Mouse (Mus musculus) limb, embryonic 10.5 days (tissue): Measurements from ENCODE around the gene Tor1aip2. TPM values are rescaled to one million over a fixed set of nuclear protein-coding genes. Genes with fewer than 3 reads are reported as not detected.

Experiments used
- DNase-seq: peaks from one replicate; pipeline ENCODE4 v3.0.0-alpha.2; 2017; ENCODE audit warnings: low spot score
- H3K27ac ChIP-seq: fragments of 300-500 bp; sonication (generic); 2 replicates; pipeline ENCODE4 v1.5.1; 2016; ENCODE audit warnings: mild to moderate bottlenecking
- H3K27me3 ChIP-seq: fragments of 300-500 bp; sonication (generic); 2 replicates; pipeline ENCODE4 v1.6.1; 2016; ENCODE audit warnings: low read depth, mild to moderate bottlenecking; ENCODE audit not compliant: poor library complexity, severe bottlenecking
- H3K36me3 ChIP-seq: fragments of 300-500 bp; sonication (generic); 2 replicates; pipeline ENCODE4 v1.6.1; 2016; ENCODE audit warnings: mild to moderate bottlenecking, moderate library complexity
- H3K4me1 ChIP-seq: fragments of 300-500 bp; sonication (generic); 2 replicates; pipeline ENCODE4 v1.6.1; 2016
- H3K4me3 ChIP-seq: fragments of 300-500 bp; sonication (generic); 2 replicates; pipeline ENCODE4 v1.5.1; 2016; ENCODE audit warnings: mild to moderate bottlenecking, moderate library complexity
- H3K9me3 ChIP-seq: fragments of 300-500 bp; sonication (generic); replicated peaks from 2 replicates; pipeline ENCODE4 v1.6.1; 2016; ENCODE audit warnings: mild to moderate bottlenecking
- WGBS: fragments of 180-500 bp; shearing (Covaris S2); methylation state at CpG from one replicate; pipeline ENCODE4 v1.1.7; 2016; 5-methylcytosine and 5-hydroxymethylcytosine counted together
- polyA plus RNA-seq: library from polyadenylated mRNA; unstranded; fragments of >200 nt; fragmentation: Nextera tagmentation; extraction: Ambion mirVana; gene quantifications from 2 replicates; pipeline ENCODE4 v1.2.1, GENCODE M21; 2016

Gene Tor1aip2
- polyA plus RNA-seq, 1 experiment from 2014 or later: 114 TPM

DNA sequence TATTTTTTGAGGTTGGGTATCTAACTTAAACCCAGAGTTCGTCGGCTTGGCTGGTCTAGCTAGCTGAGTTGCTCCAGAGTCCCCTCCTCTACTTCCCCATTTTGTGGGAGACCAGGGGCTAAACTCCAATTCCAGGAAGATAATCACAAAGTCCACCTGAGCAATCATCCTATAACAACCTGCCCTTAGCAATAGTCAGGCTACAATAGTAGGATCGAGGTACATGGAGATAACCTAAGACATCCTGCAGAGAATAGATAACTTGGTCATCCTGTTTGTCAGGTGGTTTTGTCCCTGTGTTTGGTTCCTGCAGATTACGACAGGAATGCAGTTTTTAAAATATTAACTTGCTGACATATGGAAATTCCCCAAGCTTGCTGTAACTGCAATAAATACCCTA lies 56.6 kb downstream of the Tor1aip2 start:
- DNase-seq: no peak
- no peak overlapping the region for H3K27ac ChIP-seq
- H3K9me3 ChIP-seq: no peaks in the 10 kb centered on the region
- 90% methylated on average over 4 of the region's 4 CpGs for WGBS
- H3K4me3 ChIP-seq: no peak overlapping the region
- H3K27me3 ChIP-seq: peaks cover 8% of the 10 kb centered on the region
- H3K4me1 ChIP-seq: peaks cover 24% of the 10 kb centered on the region
- H3K36me3 ChIP-seq: no peaks in the 10 kb centered on the region

DNA sequence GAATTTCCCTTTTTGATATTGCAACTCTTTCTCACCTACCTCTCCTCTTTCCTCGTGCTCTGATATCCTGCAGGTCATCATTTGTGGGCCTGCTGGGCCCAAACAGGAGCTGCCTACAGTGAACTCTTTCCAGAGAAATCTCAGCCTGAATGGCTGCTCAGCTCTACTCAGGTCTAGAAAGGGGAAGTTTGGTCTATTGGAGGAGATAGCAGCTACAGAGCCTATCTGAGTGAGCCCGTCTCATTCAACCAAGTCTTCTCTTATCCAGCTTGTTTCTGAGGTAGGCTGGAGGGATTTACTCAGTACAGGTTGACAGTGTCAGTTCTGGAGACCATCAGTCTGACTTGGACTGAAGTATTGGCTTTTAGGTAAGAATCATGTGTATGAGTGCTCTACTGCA lies 68.6 kb downstream of the Tor1aip2 start:
- no peak overlapping the region for H3K27ac ChIP-seq
- H3K4me3 ChIP-seq: no peak overlapping the region
- peaks cover 10% of the 10 kb centered on the region for H3K4me1 ChIP-seq
- no peaks in the 10 kb centered on the region for H3K36me3 ChIP-seq
- 86% methylated on average over 2 of the region's 2 CpGs for WGBS
- no peaks in the 10 kb centered on the region for H3K27me3 ChIP-seq
- no peak for DNase-seq
- no peaks in the 10 kb centered on the region for H3K9me3 ChIP-seq

DNA sequence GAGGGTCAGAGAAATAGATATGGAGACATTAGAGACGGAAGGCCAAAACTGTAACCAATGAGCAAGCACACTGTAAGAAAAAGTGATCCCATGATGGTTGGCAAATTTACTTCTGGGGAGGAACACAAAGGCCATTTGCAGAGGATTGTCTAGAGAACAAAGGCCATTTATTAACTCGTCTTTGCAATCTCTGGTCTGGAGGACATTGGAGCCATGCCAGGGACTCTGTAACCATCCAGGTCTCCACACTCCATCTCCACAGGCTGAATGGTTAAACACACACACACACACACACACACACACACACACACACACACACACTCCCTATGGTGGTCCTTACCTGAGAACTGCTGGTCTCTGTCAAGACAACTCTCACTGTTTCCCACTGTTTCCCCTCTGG lies 70.2 kb downstream of the Tor1aip2 start:
- no peak for DNase-seq
- Histone ChIP-seq H3K4me1 (peaks cover 12% of the 10 kb centered on the region), H3K27ac (no peak overlapping the region), H3K36me3 (no peaks in the 10 kb centered on the region), H3K27me3 (no peaks in the 10 kb centered on the region), H3K4me3 (no peak overlapping the region), H3K9me3 (no peaks in the 10 kb centered on the region)
- WGBS: 89% methylated on average over 2 of the region's 2 CpGs

DNA sequence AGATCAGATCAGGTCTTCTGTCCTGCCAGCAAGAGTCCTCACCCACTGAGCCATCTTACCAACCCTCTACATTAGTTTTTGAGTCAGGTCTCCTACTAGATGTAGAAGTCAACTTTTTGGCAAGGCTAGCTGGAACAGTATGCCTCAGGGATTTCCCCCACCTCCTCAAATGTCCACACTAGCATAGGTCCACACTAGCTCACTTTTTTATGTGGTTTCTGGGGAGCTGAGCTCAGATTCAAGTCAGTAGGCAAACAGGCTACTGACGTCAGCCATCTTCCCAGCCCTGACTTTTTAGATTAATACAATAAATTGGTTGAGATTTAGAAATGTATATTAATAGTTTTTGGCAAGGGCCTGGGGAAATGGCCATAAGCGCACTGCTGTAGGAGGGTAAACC lies 72.2 kb downstream of the Tor1aip2 start:
- peaks cover 21% of the 10 kb centered on the region for H3K4me1 ChIP-seq
- WGBS: 96% methylated on average over 2 of the region's 2 CpGs

DNA sequence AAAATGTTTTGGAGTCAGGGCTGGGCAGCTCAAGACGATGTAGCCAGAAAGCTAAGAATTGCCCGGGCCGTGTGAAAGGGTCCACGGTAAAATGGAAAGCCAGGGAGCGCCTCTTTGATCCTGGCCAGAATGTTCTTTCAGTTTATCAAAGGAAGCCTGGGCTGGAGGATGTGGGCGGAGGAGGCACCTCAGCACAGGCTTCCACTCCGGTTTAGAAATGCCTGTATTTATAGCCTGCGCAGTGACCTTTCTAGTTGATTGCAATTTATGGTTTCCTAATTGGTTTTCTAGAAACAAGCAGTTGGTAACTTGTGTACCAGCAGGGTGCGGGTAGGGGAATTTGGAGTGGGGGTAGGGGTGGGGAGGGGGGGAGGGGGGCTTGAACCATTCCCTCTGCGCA lies 73.2 kb downstream of the Tor1aip2 start:
- 13% methylated on average over 10 of the region's 10 CpGs for WGBS
- H3K36me3 ChIP-seq: no peaks in the 10 kb centered on the region
- no peaks in the 10 kb centered on the region for H3K9me3 ChIP-seq
- no peak for DNase-seq
- H3K27ac ChIP-seq: peak overlapping the region; percentile 10; the same call in 1 of the 2 replicates
- H3K4me1 ChIP-seq: peaks cover 21% of the 10 kb centered on the region
- H3K27me3 ChIP-seq: peaks cover 11% of the 10 kb centered on the region; the same call in 1 of the 2 replicates
- peak overlapping the region; percentile 6; the same call in 1 of the 2 replicates for H3K4me3 ChIP-seq

More for the DNA sequence above, 72.2 kb downstream of the Tor1aip2 start:
- no peak overlapping the region for H3K27ac ChIP-seq
- H3K4me3 ChIP-seq: no peak overlapping the region
- H3K27me3 ChIP-seq: peaks cover 3% of the 10 kb centered on the region; the same call in 1 of the 2 replicates
- H3K36me3 ChIP-seq: no peaks in the 10 kb centered on the region
- no peak for DNase-seq
- no peaks in the 10 kb centered on the region for H3K9me3 ChIP-seq

DNA sequence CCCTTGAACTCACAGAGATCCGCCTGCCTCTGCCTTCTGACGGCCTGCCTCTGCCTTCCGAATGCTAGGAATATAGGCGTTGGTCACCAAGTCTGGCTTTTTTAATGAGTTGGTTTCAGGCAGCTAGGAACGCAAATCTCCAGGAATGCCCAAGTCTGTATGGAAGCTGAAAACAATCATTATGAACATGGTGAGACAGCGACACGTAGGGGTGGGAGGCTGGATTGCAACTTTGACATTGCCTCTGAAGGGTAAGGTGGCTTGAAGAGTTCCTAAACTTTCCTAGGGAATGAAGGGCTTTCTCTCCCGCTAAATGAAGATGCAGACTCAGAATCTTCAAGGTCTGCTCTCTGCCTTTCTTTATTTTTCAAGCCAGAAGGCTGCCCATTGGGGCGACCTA lies 75.9 kb downstream of the Tor1aip2 start:
- Histone ChIP-seq H3K27ac (no peak overlapping the region), H3K4me3 (no peak overlapping the region), H3K4me1 (peaks cover 30% of the 10 kb centered on the region), H3K9me3 (no peaks in the 10 kb centered on the region), H3K36me3 (no peaks in the 10 kb centered on the region), H3K27me3 (peaks cover 11% of the 10 kb centered on the region; the same call in 1 of the 2 replicates)
- WGBS: 76% methylated on average over 9 of the region's 9 CpGs
- no peak for DNase-seq

DNA sequence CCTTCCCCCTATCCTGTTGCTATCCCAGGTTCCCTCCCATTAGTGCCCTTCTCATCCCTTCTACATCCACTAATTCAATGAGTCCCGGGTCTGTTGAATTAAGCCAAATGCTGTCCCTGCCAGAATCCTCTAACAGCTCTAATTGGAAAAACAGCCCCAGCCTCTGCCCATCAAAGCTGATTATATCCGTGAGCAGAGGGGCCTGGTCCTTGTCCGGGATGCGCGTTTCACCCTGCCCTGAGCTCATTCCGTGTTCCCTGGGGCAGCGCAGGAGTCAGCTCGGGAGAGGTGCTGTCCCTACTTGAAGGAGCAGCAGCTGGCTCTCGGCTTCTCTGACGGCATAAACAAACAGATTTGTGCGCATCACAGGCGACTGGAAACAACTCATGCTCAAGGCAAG lies 76.5 kb downstream of the Tor1aip2 start:
- Histone ChIP-seq H3K9me3 (no peaks in the 10 kb centered on the region), H3K27ac (no peak overlapping the region), H3K4me1 (peaks cover 32% of the 10 kb centered on the region), H3K36me3 (no peaks in the 10 kb centered on the region), H3K27me3 (peaks cover 11% of the 10 kb centered on the region; the same call in 1 of the 2 replicates), H3K4me3 (no peak overlapping the region)
- DNase-seq: no peak
- WGBS: 31% methylated on average over 12 of the region's 12 CpGs

DNA sequence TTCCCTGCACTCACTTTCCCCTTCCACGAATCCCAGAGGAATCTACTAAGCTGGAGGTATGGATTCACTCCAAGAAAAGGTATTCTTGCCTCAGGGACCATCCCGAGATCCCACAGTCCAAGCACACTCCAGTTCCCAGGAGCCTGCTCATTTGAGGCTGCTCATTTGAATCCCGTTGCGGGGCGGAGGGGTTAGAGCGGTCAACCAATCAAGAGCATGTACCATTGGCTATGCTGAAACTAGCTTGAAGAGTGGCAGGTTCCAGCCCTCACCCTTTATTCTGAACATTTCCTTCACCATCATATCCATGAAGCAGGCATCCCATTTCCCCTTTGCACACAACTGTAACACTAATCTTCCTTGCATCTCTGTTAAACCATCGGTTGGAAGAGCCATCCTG lies 76.9 kb downstream of the Tor1aip2 start:
- no peak for DNase-seq
- Histone ChIP-seq H3K4me1 (peaks cover 36% of the 10 kb centered on the region), H3K36me3 (no peaks in the 10 kb centered on the region), H3K9me3 (no peaks in the 10 kb centered on the region), H3K4me3 (no peak overlapping the region), H3K27ac (no peak overlapping the region), H3K27me3 (peaks cover 11% of the 10 kb centered on the region; the same call in 1 of the 2 replicates)
- WGBS: 64% methylated on average over 7 of the region's 7 CpGs

DNA sequence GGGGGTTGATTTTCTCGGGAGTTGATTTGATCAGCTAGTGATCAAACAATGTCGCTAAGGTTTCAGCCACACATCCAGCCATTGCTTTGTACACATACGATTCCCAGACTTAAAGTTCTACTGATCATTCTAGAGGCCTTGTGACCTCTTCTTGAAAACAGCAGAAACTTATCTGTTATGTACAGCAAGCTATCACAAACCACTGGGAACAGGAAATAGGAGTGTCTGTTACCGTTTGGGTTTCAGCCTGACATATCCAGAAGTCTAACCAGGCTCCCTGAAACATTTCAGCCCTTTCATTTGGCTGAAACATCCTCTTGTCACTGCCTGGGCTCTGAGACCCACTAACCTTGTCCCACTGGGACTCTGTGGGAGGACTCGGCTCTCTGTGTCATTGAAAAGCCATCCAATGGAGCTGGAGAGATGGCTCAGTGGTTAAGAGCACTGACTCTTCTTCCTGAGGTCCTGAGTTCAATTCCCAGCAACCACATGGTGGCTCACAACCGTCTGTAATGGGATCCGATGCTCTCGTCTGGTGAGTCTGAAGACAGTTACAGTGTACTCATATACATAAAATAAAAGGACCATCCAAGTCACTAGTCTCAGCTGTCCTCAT lies 78.8 kb downstream of the Tor1aip2 start:
- 88% methylated on average over 8 of the region's 8 CpGs for WGBS
- Histone ChIP-seq H3K4me3 (no peak overlapping the region), H3K27ac (no peak overlapping the region), H3K4me1 (peaks cover 26% of the 10 kb centered on the region), H3K27me3 (peaks cover 11% of the 10 kb centered on the region; the same call in 1 of the 2 replicates), H3K36me3 (no peaks in the 10 kb centered on the region), H3K9me3 (no peaks in the 10 kb centered on the region)
- DNase-seq: no peak

DNA sequence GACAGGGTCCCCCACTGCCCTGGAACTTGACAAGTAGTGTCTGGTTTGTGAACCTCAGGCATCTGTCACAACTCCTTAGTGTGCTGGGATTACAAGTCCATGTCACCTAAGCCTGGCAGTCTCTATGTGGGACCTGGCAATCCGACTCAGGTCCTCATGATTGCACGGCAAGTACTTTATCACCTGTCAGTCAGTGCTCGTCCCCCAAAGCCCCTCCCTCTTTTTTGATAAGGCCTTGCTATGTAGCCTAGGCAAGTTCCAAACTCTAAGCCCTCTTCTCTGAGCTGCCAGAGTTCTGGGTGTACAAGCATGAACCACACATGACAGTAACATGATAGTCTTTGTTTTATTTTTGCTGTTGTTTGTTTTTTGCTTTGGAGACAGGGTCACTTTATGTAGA lies 81.6 kb downstream of the Tor1aip2 start:
- DNase-seq: no peak
- peaks cover 11% of the 10 kb centered on the region; the same call in 1 of the 2 replicates for H3K27me3 ChIP-seq
- peaks cover 21% of the 10 kb centered on the region for H3K4me1 ChIP-seq

More for the DNA sequence above, 81.6 kb downstream of the Tor1aip2 start:
- no peak overlapping the region for H3K27ac ChIP-seq
- no peaks in the 10 kb centered on the region for H3K9me3 ChIP-seq
- H3K36me3 ChIP-seq: no peaks in the 10 kb centered on the region
- H3K4me3 ChIP-seq: no peak overlapping the region
- 47% methylated on average over 3 of the region's 3 CpGs for WGBS

Other genes with a start within 250 kb of the Tor1aip2 start
- gene Qsox1, start 222.5 kb upstream of the Tor1aip2 start, polyA plus RNA-seq: 12.7 and 17.2 TPM in 2 replicates
- gene Cep350, start 62.1 kb upstream of the Tor1aip2 start, polyA plus RNA-seq: 4.8 and 6.9 TPM in 2 replicates
- 39.1 and 43.0 TPM in 2 replicates for gene Tor1aip1, start 1.1 kb downstream of the Tor1aip2 start, polyA plus RNA-seq
- gene Fam163a, start 169.6 kb downstream of the Tor1aip2 start, polyA plus RNA-seq: 0.33 and 0.34 TPM in 2 replicates